Mouse (Mus musculus) embryonic facial prominence, embryonic 12.5 days (tissue): ENCODE data around the gene Plch1. TPM values are rescaled to one million over a fixed set of nuclear protein-coding genes. Genes with fewer than 3 reads are reported as not detected.

Experiments
- ATAC-seq: fragments of 200-750 bp; cut with Nextera tagmentation; 2 replicates; pipeline ENCODE4 v1.8.0; 2017; ENCODE audit not compliant: insufficient number of reproducible peaks, insufficient read depth, low FRiP score, low TSS enrichment
- H3K27ac ChIP-seq: fragments of 300-500 bp; sonication (generic); 2 replicates; pipeline ENCODE4 v1.5.1; 2016; ENCODE audit warnings: mild to moderate bottlenecking
- H3K27me3 ChIP-seq: fragments of 300-500 bp; sonication (generic); 2 replicates; pipeline ENCODE4 v1.6.1; 2016; ENCODE audit warnings: mild to moderate bottlenecking, moderate library complexity
- H3K36me3 ChIP-seq: fragments of 300-500 bp; sonication (generic); 2 replicates; pipeline ENCODE4 v1.6.1; 2016; ENCODE audit warnings: mild to moderate bottlenecking
- H3K4me1 ChIP-seq: fragments of 300-500 bp; sonication (generic); 2 replicates; pipeline ENCODE4 v1.6.1; 2016
- H3K4me2 ChIP-seq: fragments of 300-500 bp; sonication (generic); replicated peaks from 2 replicates; pipeline ENCODE4 v1.6.1; 2016; ENCODE audit warnings: mild to moderate bottlenecking, moderate library complexity
- H3K4me3 ChIP-seq: fragments of 300-500 bp; sonication (generic); 2 replicates; pipeline ENCODE4 v1.5.1; 2016; ENCODE audit warnings: mild to moderate bottlenecking
- H3K9ac ChIP-seq: fragments of 300-500 bp; sonication (generic); 2 replicates; pipeline ENCODE4 v1.6.1; 2016; ENCODE audit warnings: mild to moderate bottlenecking, moderate library complexity
- H3K9me3 ChIP-seq: fragments of 300-500 bp; sonication (generic); 2 replicates; pipeline ENCODE4 v1.6.1; 2016; ENCODE audit warnings: mild to moderate bottlenecking, moderate library complexity
- WGBS: fragments of 180-500 bp; shearing (Covaris S2); methylation state at CpG from one replicate; pipeline ENCODE4 v1.1.7; 2016; 5-methylcytosine and 5-hydroxymethylcytosine counted together
- polyA plus RNA-seq: library from polyadenylated mRNA; unstranded; fragments of >200 nt; fragmentation: Nextera tagmentation; extraction: Ambion mirVana; gene quantifications from 2 replicates; pipeline ENCODE4 v1.2.1, GENCODE M21; 2016

Gene Plch1
- polyA plus RNA-seq, 1 experiment from 2014 or later: 8.4 TPM

DNA sequence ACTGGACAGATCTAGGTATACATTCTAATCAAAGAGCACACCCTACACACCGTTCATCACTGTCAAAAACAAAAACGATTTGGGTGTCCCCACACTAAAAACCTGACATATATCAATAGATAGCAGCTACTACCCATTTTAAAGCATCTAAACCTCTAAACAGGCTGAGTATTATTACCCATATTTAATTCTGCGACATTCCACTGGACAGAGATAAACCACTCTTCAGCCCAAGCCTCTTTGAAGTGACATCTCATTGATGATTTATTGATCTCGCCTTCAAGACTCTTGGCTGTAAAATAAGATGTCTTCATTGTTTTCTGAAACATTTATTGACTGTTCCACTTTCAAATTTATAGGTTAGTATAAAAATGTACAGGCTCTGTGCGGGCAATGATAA lies 46.4 kb downstream of the Plch1 start:
- H3K36me3 ChIP-seq: no peaks in the 10 kb centered on the region
- no peaks in the 10 kb centered on the region for H3K4me1 ChIP-seq
- H3K9me3 ChIP-seq: no peaks in the 10 kb centered on the region
- H3K4me2 ChIP-seq: no peak overlapping the region
- WGBS: 90% methylated on average over 5 of the region's 5 CpGs
- H3K4me3 ChIP-seq: no peak overlapping the region
- no peaks in the 10 kb centered on the region for H3K27me3 ChIP-seq
- H3K9ac ChIP-seq: no peak overlapping the region
- ATAC-seq: no peak
- H3K27ac ChIP-seq: no peak overlapping the region

- Histone ChIP-seq H3K27me3 (no peaks in the 10 kb centered on the region), H3K9me3 (no peaks in the 10 kb centered on the region), H3K4me3 (no peak overlapping the region), H3K9ac (no peak overlapping the region), H3K36me3 (no peaks in the 10 kb centered on the region), H3K27ac (no peak overlapping the region), H3K4me1 (no peaks in the 10 kb centered on the region), H3K4me2 (no peak overlapping the region)
- 63% methylated on average over 12 of the region's 12 CpGs for whole genome bisulfite sequencing
- no peak for ATAC-seq
These were observed 48.1 kb downstream of the Plch1 start for GRCm38 (mm10) chr3:63851125-63851698.

- peak; percentile 64; the same call in 1 of the 2 replicates for ATAC-seq
- no peak overlapping the region for H3K4me2 ChIP-seq
- H3K4me3 ChIP-seq: no peak overlapping the region
- 62% methylated on average over 10 of the region's 10 CpGs for WGBS
- H3K27ac ChIP-seq: no peak overlapping the region
- H3K4me1 ChIP-seq: no peaks in the 10 kb centered on the region
- no peak overlapping the region for H3K9ac ChIP-seq
- no peaks in the 10 kb centered on the region for H3K9me3 ChIP-seq
- no peaks in the 10 kb centered on the region for H3K27me3 ChIP-seq
- no peaks in the 10 kb centered on the region for H3K36me3 ChIP-seq
These were observed 49.4 kb downstream of the Plch1 start for GRCm38 (mm10) chr3:63849765-63850346.

- Histone ChIP-seq H3K9me3 (no peaks in the 10 kb centered on the region), H3K4me2 (no peak overlapping the region), H3K4me1 (no peaks in the 10 kb centered on the region), H3K9ac (no peak overlapping the region), H3K36me3 (no peaks in the 10 kb centered on the region), H3K4me3 (no peak overlapping the region), H3K27me3 (no peaks in the 10 kb centered on the region), H3K27ac (no peak overlapping the region)
- no peak for ATAC-seq
- WGBS: 38% methylated on average over 4 of the region's 4 CpGs
These were observed 55.1 kb downstream of the Plch1 start for GRCm38 (mm10) chr3:63844141-63844540.

DNA sequence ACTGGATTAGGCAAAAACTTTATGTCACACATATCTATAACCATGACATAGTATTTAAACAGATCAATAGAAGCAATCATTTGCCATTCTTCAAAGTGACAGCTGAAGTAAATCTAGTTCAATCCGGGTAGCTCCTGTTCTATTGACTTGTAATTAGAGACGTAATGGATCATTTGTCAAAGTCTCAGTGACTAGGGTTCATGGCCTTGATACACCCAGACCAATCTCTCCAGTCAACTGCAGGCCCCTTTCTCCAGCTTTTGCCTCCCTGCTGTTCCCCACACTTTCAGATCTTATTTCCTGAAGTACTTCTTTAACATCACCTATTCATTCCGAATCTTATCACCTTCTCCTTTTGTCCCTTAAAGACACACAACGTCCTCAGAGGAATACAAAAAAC lies 56.8 kb downstream of the Plch1 start:
- H3K4me3 ChIP-seq: no peak overlapping the region
- no peak for ATAC-seq
- no peaks in the 10 kb centered on the region for H3K4me1 ChIP-seq
- H3K9me3 ChIP-seq: no peaks in the 10 kb centered on the region
- no peaks in the 10 kb centered on the region for H3K36me3 ChIP-seq
- H3K4me2 ChIP-seq: no peak overlapping the region
- no peak overlapping the region for H3K27ac ChIP-seq
- no peaks in the 10 kb centered on the region for H3K27me3 ChIP-seq
- WGBS: 64% methylated on average over 4 of the region's 4 CpGs
- no peak overlapping the region for H3K9ac ChIP-seq

DNA sequence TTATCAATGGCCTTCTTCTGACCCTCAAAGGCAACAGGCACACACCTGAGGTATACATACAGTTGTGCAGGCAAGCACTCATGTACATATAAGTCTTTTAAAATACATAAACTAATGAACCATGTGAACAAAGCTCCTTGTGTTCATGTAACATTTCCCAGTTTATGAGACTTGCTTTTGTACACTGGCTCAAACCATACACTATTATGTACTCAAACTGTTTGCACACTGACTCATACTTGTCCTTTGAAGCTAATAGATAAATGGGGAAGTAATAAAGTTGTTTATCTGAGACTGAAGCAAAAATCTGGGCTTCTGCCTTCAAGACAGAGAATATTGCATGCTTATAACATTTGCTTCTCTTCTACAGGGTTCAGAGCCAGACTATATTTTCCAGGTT lies 61.5 kb downstream of the Plch1 start:
- Histone ChIP-seq H3K36me3 (no peaks in the 10 kb centered on the region), H3K9ac (no peak overlapping the region), H3K9me3 (no peaks in the 10 kb centered on the region), H3K27ac (no peak overlapping the region), H3K4me3 (no peak overlapping the region), H3K4me2 (no peak overlapping the region), H3K4me1 (no peaks in the 10 kb centered on the region), H3K27me3 (no peaks in the 10 kb centered on the region)
- no peak for ATAC-seq

- Histone ChIP-seq H3K27ac (no peak overlapping the region), H3K9ac (no peak overlapping the region), H3K27me3 (no peaks in the 10 kb centered on the region), H3K36me3 (no peaks in the 10 kb centered on the region), H3K4me3 (no peak overlapping the region), H3K4me2 (no peak overlapping the region), H3K4me1 (no peaks in the 10 kb centered on the region), H3K9me3 (no peaks in the 10 kb centered on the region)
- 84% methylated on average over 8 of the region's 8 CpGs for WGBS
- ATAC-seq: no peak
These were observed 62.2 kb downstream of the Plch1 start for GRCm38 (mm10) chr3:63836937-63837632.

- Histone ChIP-seq H3K9ac (no peak overlapping the region), H3K4me1 (no peaks in the 10 kb centered on the region), H3K4me2 (no peak overlapping the region), H3K27ac (no peak overlapping the region), H3K36me3 (no peaks in the 10 kb centered on the region), H3K4me3 (no peak overlapping the region), H3K27me3 (no peaks in the 10 kb centered on the region), H3K9me3 (no peaks in the 10 kb centered on the region)
- ATAC-seq: no peak
These were observed 63.5 kb downstream of the Plch1 start for GRCm38 (mm10) chr3:63835816-63836215.

DNA sequence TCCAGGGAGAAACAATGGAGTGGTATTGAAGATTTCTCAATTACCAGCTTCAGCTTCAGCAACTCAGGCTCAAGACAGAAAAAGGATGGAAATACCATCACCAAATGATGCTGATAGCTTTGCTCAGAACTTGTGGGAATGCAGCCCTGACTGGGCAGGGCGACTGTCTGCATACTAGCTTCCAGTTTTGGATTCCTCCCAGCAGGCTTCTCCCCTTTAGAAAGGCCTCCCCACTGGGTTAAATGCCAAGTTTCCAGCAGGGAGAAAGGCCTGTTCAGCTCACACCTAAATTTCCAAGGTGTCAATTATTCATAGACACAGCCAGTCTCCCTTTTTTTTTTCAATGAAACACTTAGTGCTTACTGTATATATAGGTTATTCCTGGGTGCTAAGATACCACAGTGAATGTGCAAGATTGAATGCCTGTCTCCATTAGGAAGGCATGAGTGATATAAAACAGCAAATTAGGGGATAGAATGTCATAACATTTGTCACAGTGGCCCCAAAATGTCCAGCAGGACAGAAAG lies 75.3 kb downstream of the Plch1 start:
- Histone ChIP-seq H3K9ac (no peak overlapping the region), H3K27ac (no peak overlapping the region), H3K4me1 (no peaks in the 10 kb centered on the region; the same call in 1 of the 2 replicates), H3K36me3 (no peaks in the 10 kb centered on the region), H3K27me3 (no peaks in the 10 kb centered on the region), H3K9me3 (no peaks in the 10 kb centered on the region), H3K4me2 (no peak overlapping the region), H3K4me3 (no peak overlapping the region)
- no peak for ATAC-seq
- 17% methylated on average over 1 of the region's 1 CpGs for WGBS

- Histone ChIP-seq H3K27me3 (no peaks in the 10 kb centered on the region), H3K4me3 (no peak overlapping the region), H3K9me3 (no peaks in the 10 kb centered on the region), H3K36me3 (no peaks in the 10 kb centered on the region), H3K27ac (no peak overlapping the region), H3K4me1 (no peaks in the 10 kb centered on the region; the same call in 1 of the 2 replicates), H3K4me2 (no peak overlapping the region), H3K9ac (no peak overlapping the region)
- no peak for ATAC-seq
These were observed 76.6 kb downstream of the Plch1 start for GRCm38 (mm10) chr3:63822631-63823030.

DNA sequence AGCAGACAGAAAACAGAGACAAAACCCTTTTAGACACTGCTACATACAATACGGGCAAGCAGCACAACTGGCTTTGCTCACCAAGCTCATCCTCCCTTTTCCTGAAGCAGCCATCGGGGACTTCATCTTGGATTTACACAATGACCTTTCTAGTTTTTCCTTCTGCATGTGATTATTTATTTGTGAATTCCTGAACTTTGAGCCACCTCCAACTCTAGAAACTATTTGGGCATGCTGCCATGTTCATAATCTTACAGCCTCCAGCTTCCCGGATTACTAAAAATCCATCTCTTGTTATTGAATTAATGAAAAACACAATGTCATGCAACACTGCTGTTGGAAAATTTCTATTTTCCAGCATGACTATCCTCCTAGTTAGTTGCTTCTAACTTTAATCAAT lies 84.1 kb downstream of the Plch1 start:
- Histone ChIP-seq H3K9ac (no peak overlapping the region), H3K9me3 (no peaks in the 10 kb centered on the region), H3K4me2 (no peak overlapping the region), H3K4me3 (no peak overlapping the region), H3K4me1 (no peaks in the 10 kb centered on the region), H3K27ac (no peak overlapping the region), H3K27me3 (no peaks in the 10 kb centered on the region), H3K36me3 (no peaks in the 10 kb centered on the region)
- WGBS: 80% methylated on average over 3 of the region's 3 CpGs
- no peak for ATAC-seq

DNA sequence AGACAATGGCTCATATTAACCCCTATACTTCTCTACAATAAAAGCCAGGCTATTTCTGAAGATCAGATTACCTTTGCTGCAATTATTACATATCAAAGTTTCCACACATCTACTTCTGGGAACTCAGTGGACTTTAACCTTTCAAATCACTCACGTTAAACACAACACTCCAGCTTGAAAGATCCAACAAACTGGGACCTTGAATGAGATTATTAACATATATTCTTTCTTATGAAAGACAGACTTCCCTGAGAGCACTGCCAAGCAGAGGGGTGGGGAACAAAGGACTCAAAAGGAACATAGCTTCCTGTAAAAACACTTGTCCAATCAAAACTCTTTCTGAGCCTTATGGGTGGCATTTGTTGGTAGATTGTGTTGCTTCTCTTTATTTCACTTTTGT lies 85.1 kb downstream of the Plch1 start:
- Histone ChIP-seq H3K4me1 (no peaks in the 10 kb centered on the region), H3K27me3 (no peaks in the 10 kb centered on the region), H3K36me3 (no peaks in the 10 kb centered on the region), H3K27ac (no peak overlapping the region), H3K9ac (no peak overlapping the region), H3K9me3 (no peaks in the 10 kb centered on the region), H3K4me2 (no peak overlapping the region), H3K4me3 (no peak overlapping the region)
- WGBS: 49% methylated on average over 1 of the region's 1 CpGs
- ATAC-seq: no peak
